Mouse (Mus musculus): Measurements from ENCODE around the gene Azin2. TPM values are rescaled to one million over a fixed set of nuclear protein-coding genes. Genes with fewer than 3 reads are reported as not detected.
A peak's percentile ranks its signal among the peaks of the same experiment; 100 is the strongest.

The Azin2 gene
- 19.4 and 20.3 TPM in 2 replicates for polyA plus RNA-seq (2015; fragmentation: Nextera tagmentation; extraction: Ambion mirVana)

DNA sequence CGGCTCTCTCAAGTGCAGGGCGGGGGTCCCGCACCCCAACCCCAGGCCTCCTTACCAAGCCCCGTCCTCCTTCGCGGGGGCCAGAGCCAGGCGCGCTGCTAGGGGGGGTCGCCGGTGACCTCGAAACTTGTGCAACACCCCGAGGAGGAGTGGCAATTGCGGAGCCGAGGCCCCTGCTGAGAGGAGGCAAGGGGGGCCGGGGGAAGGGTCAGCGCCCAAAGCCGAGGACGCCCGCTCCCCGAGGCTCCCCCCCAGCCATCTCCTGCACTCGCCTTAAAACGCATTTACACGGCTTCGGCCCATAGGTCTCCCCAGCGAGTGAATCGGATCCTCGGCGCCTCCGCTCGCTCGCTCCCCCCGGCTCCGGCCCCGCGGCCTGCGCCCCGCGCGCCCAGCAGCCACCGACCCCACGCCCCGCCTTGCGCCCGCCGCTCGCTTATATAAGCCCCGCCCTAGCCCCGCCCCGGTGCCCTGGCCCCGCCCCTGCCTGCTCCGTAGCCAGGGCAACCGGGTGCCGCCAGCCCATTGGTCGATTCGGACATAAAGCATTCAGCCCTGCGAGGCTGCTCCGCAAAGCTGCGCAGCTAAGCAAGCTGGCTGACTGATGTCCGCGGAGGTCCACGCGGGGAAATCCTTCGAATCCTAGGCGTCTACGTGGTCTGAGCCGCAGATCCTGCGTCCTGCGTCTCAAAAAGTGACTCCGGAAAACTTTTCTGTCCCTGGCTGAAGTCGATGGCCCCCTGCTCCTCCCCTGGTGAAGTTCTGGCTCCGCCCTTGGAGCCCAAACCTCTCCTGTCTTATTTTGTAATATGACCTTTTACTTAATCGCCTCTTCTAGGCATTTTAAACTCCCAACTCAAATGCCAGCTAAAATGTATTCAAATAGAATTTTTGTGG lies at the start of gene Azin2:
Azin2 (minus strand) TSS at position 414 of the 897 bp plus-strand sequence.
- peak within 1 kb of the TSS; percentile 87 for H3K9ac ChIP-seq
- peak within 1 kb of the TSS; percentile 96 for H3K4me2 ChIP-seq
- H3K9me3 ChIP-seq (replicated peaks), result no peaks in the 10 kb centered on the region
- H3K27ac ChIP-seq, result peak within 1 kb of the TSS; percentile 69
- WGBS, result under 1% methylated on average over 58 of the region's 72 CpGs
- H3K4me1 ChIP-seq, result peaks cover 43% of the 10 kb centered on the region
- peaks cover 17% of the 10 kb centered on the region; the same call in 1 of the 2 replicates for H3K27me3 ChIP-seq
- H3K36me3 ChIP-seq, result no peaks in the 10 kb centered on the region
- ATAC-seq (replicated peaks; ENCODE audit: low FRiP score), result peak; percentile 93
- H3K4me3 ChIP-seq (replicated peaks), result peak within 1 kb of the TSS; percentile 82

DNA sequence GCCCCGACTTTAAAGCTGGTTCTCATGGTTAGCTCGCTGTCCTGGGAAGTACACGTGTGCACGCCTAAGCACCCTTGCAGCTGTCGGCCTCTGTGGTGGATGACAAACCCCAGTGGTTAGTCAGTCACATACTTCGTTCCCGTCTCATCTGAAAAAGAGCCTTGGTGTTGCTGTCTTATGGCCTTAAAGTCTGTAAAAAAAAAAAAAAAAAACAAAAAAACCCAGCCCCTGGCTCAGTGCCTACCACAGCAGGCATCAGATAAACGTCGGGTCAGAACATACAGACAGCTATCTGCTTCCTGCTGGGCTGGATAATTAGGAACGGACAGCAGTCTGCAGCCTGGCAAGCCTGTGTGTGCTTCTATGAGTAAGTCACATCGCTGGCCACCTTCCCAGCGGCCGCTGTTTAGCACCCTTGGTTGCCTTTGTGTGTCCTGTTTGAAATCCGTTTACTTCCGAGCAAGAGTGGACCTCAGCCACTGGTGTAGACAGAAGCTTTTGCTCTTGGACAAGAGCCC lies 49.4 kb upstream of the Azin2 start:
- Histone ChIP-seq H3K9ac (no peak overlapping the region), H3K27me3 (no peaks in the 10 kb centered on the region), H3K4me3 (replicated peaks) (no peak overlapping the region), H3K36me3 (peaks cover 44% of the 10 kb centered on the region), H3K4me1 (peaks cover 37% of the 10 kb centered on the region), H3K4me2 (no peak overlapping the region), H3K27ac (0 out of 2 replicates have a peak overlapping the region, but pooled peaks have one; percentile 29), H3K9me3 (replicated peaks) (no peaks in the 10 kb centered on the region)
- WGBS, result 66% methylated on average over 15 of the region's 15 CpGs
- no peak for ATAC-seq (replicated peaks; ENCODE audit: low FRiP score)

DNA sequence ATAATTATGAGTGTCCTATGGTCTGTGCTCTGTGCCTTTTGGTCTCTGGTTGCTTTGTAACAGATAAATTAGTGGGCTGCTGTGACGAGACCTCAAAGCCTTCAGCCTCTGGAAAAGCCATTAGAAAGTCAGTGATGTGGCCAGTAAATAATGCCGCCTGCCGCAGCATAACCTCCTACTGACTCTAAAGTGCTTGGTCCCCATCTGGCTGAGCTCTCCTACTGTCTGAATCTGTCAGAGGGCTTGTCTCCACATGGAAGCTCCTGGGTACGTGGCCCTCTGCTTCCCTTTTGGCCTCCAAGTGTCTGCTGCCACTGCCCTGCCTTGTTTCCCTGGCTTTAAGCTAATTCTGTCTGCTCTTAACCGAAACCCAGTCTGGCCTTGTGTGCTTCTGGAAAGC lies 47.3 kb upstream of the Azin2 start:
- Histone ChIP-seq H3K27me3 (no peaks in the 10 kb centered on the region), H3K9ac (no peak overlapping the region), H3K4me3 (replicated peaks) (no peak overlapping the region), H3K9me3 (replicated peaks) (no peaks in the 10 kb centered on the region), H3K4me1 (peaks cover 28% of the 10 kb centered on the region), H3K4me2 (no peak overlapping the region), H3K36me3 (peaks cover 65% of the 10 kb centered on the region), H3K27ac (peak overlapping the region; percentile 76)
- ATAC-seq (replicated peaks; ENCODE audit: low FRiP score), result peak; percentile 60
- 32% methylated on average over 5 of the region's 5 CpGs for WGBS

DNA sequence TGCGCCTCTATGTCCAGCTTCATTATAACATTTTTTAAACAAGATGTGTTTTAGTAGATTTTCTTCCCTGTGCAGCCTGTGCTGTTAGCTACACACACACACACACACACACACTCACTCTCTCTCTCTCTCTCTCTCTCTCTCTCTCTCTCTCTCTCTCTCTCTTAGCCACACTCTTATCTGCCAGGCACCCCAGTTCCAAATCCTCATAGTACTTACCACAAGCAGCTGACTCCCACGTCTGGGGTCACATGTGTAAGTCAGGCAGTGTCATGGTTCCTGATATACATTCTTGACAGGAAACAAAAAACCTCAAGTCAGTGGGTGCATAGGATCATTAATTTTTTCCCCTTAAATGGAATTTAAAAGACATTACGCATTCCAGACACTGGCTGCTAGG lies 46.4 kb upstream of the Azin2 start:
- Histone ChIP-seq H3K27ac (peak overlapping the region; percentile 76), H3K4me1 (peaks cover 27% of the 10 kb centered on the region), H3K4me2 (no peak overlapping the region), H3K4me3 (replicated peaks) (no peak overlapping the region), H3K9me3 (replicated peaks) (no peaks in the 10 kb centered on the region), H3K36me3 (peaks cover 71% of the 10 kb centered on the region), H3K27me3 (no peaks in the 10 kb centered on the region), H3K9ac (no peak overlapping the region)
- no peak for ATAC-seq (replicated peaks; ENCODE audit: low FRiP score)
- 53% methylated on average over 3 of the region's 3 CpGs for WGBS

DNA sequence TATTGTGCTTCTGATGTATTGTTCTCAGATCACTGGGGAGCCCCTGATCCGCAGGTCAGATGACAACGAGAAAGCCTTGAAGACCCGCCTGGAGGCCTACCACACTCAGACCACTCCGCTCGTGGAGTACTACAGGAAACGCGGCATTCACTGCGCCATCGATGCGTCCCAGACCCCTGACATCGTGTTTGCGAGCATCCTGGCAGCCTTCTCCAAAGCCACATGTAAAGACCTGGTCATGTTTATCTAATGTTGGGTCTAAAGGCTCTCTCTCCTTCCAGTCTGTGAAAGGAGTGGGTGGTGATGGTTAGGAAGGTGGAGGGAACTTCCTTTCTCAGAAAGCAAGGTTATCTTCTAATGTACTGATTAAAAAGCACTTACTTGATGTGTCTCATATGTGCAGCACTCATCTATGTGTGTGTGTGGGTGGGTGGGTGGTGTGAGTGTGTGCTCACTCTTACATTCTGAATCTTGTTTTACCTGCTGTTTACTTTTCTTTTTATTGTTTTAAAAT lies 45.8 kb upstream of the Azin2 start:
- WGBS, result 77% methylated on average over 12 of the region's 12 CpGs
- Histone ChIP-seq H3K4me2 (no peak overlapping the region), H3K36me3 (peaks cover 77% of the 10 kb centered on the region), H3K27me3 (no peaks in the 10 kb centered on the region), H3K9me3 (replicated peaks) (no peaks in the 10 kb centered on the region), H3K9ac (no peak overlapping the region), H3K4me1 (peaks cover 25% of the 10 kb centered on the region), H3K27ac (0 out of 2 replicates have a peak overlapping the region, but pooled peaks have one; percentile 76), H3K4me3 (replicated peaks) (no peak overlapping the region)
- no peak for ATAC-seq (replicated peaks; ENCODE audit: low FRiP score)

DNA sequence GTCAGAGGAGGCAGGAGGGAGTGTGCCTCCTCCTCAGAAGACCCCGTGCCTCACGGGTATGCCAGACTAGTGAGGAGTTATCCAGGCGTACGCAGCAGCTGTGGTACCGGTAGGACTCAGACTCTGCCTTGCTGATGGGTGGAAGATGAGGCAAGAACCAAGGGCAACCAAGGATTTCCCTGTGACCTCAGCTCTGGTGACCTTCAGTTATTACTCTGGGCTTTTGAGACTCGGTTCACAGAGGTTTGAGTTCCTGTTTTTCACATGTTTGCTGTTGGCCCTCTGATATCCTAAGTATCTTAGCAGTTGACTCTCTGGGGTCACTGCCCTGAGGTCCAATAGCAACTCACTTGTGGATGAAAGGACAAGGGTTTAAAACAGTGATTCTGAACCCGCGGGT lies 41.5 kb upstream of the Azin2 start:
- no peak overlapping the region for H3K9ac ChIP-seq
- ATAC-seq (replicated peaks; ENCODE audit: low FRiP score), result no peak
- H3K27ac ChIP-seq, result no peak overlapping the region
- H3K4me2 ChIP-seq, result no peak overlapping the region
- H3K36me3 ChIP-seq, result peaks cover 97% of the 10 kb centered on the region
- H3K4me3 ChIP-seq (replicated peaks), result no peak overlapping the region
- H3K4me1 ChIP-seq, result peaks cover 12% of the 10 kb centered on the region
- H3K27me3 ChIP-seq, result no peaks in the 10 kb centered on the region
- no peaks in the 10 kb centered on the region for H3K9me3 ChIP-seq (replicated peaks)
- WGBS, result 82% methylated on average over 8 of the region's 8 CpGs

DNA sequence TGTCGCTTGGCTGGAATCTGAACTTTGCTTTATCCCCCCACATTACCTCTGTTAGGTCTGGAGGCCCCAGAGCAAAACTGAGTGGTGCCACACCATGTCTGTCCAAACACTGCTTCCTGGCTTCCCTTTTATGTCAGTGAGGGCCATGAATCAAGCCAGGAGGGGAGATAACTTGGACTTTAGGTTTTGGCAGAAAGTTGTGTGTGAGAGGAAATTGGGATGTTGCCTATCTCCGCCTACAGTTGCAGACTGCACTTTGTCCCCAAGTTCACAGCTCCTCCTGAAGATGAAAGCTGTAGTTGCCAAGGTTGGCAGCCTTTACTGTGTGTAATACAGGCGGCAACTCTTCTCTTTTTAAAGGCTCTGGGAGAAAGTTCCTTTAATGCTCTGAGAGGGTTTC lies 38.5 kb upstream of the Azin2 start:
- H3K4me2 ChIP-seq, result no peak overlapping the region
- peaks cover 73% of the 10 kb centered on the region for H3K36me3 ChIP-seq
- H3K27me3 ChIP-seq, result no peaks in the 10 kb centered on the region
- H3K4me1 ChIP-seq, result peaks cover 32% of the 10 kb centered on the region
- no peak overlapping the region for H3K9ac ChIP-seq
- 83% methylated on average over 3 of the region's 3 CpGs for WGBS
- H3K27ac ChIP-seq, result no peak overlapping the region
- no peaks in the 10 kb centered on the region for H3K9me3 ChIP-seq (replicated peaks)
- H3K4me3 ChIP-seq (replicated peaks), result no peak overlapping the region
- ATAC-seq (replicated peaks; ENCODE audit: low FRiP score), result no peak

DNA sequence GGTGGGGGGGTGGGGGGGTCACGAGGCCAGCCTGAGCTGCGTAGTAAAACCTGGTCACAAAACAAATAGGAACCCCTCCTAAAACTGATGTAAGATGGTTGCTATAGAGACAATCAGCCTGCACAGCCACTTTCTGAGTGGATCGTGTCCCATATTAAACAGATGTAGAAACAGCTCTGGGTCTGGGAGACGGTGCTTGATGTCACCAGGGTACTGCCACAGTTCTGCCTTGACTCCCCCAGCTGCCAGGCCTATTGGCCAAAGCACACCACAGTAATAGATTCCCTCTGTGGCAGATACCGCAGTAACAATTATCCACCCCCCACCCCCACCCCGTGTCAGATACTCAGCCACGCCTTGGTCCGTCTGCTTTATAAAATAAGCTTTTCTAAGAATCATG lies 36.2 kb upstream of the Azin2 start:
- Histone ChIP-seq H3K4me2 (no peak overlapping the region), H3K27ac (no peak overlapping the region), H3K4me1 (peaks cover 51% of the 10 kb centered on the region), H3K9ac (no peak overlapping the region), H3K36me3 (peaks cover 53% of the 10 kb centered on the region), H3K4me3 (replicated peaks) (no peak overlapping the region), H3K27me3 (no peaks in the 10 kb centered on the region), H3K9me3 (replicated peaks) (no peaks in the 10 kb centered on the region)
- ATAC-seq (replicated peaks; ENCODE audit: low FRiP score), result no peak
- WGBS, result 71% methylated on average over 8 of the region's 8 CpGs

DNA sequence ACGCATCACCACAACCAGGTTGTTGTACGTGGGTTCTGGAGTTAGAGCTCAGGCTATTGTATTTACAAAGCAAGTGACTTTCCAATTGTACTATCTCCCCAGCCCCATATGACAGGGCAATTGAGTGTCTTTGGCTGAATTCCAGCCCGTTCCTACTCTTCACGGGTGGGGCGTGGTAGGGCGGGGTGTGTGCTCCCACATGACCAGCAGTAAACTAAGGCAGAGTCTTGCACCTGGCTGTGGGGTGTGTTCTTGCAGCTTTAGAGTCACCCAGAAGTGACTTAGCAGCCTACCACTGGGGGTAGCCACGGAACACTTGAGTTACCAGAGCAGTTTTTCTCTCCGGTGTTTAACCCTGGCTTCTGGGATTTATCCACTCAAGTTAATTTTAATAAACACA lies 35.0 kb upstream of the Azin2 start:
- Histone ChIP-seq H3K4me1 (peaks cover 51% of the 10 kb centered on the region), H3K27me3 (no peaks in the 10 kb centered on the region), H3K27ac (peak overlapping the region; percentile 24; the same call in 1 of the 2 replicates), H3K9ac (no peak overlapping the region), H3K36me3 (peaks cover 41% of the 10 kb centered on the region), H3K4me2 (no peak overlapping the region), H3K9me3 (replicated peaks) (no peaks in the 10 kb centered on the region), H3K4me3 (replicated peaks) (no peak overlapping the region)
- ATAC-seq (replicated peaks; ENCODE audit: low FRiP score), result no peak
- 60% methylated on average over 8 of the region's 8 CpGs for WGBS

DNA sequence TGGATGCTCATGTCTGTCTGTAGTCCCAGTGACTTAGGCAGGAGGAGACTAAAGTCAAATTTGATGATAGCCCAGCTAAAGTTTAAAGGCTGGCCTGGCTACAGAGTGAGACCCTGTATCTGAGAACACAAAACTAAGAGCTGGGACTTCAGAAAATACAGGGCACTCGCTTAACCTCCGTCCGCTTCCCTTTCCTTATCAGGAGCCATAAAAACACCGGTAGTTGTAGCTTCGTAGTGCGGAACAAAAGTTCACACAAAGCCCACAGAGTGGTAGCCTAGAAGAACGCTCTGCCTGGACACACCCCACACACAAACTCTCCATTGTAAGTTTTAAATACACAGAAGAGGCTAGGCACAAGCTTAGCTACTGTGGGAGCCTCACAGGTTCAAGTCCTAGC lies 33.0 kb upstream of the Azin2 start:
- WGBS, result 66% methylated on average over 7 of the region's 7 CpGs
- Histone ChIP-seq H3K27me3 (no peaks in the 10 kb centered on the region), H3K36me3 (peaks cover 21% of the 10 kb centered on the region), H3K4me1 (peaks cover 48% of the 10 kb centered on the region), H3K4me3 (replicated peaks) (0 out of 2 replicates have a peak overlapping the region, but pooled peaks have one; percentile 87), H3K9ac (no peak overlapping the region), H3K4me2 (peak overlapping the region; percentile 81), H3K27ac (no peak overlapping the region), H3K9me3 (replicated peaks) (no peaks in the 10 kb centered on the region)
- no peak for ATAC-seq (replicated peaks; ENCODE audit: low FRiP score)

DNA sequence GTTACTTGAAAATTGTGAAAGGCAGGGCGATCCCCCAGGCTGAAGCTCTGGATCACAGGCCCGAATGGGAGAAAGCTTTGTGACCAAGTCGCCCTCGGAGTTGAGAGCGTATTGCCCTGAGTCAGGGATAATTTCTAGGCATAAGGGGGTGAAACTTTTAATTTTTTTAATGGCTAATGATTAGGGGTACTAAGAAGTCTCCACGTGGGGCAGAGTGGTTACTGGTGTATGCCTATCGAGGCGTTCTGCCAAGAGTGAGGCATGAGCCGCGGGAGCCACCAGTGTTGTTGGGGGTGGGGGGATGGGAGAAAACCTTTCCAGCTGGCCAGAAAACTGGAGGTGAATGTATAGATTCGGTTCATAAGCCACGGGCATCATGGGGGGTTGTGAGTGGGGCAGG lies 31.4 kb upstream of the Azin2 start:
- Histone ChIP-seq H3K4me3 (replicated peaks) (peak overlapping the region; percentile 87), H3K27ac (peak overlapping the region; percentile 83), H3K27me3 (no peaks in the 10 kb centered on the region), H3K4me2 (peak overlapping the region; percentile 81), H3K36me3 (peaks cover 5% of the 10 kb centered on the region; the same call in 1 of the 2 replicates), H3K9me3 (replicated peaks) (no peaks in the 10 kb centered on the region), H3K4me1 (peaks cover 43% of the 10 kb centered on the region), H3K9ac (peak overlapping the region; percentile 91)
- WGBS, result 2% methylated on average over 12 of the region's 12 CpGs
- 0 out of 2 replicates have a peak, but pooled peaks have one; percentile 19 for ATAC-seq (replicated peaks; ENCODE audit: low FRiP score)

DNA sequence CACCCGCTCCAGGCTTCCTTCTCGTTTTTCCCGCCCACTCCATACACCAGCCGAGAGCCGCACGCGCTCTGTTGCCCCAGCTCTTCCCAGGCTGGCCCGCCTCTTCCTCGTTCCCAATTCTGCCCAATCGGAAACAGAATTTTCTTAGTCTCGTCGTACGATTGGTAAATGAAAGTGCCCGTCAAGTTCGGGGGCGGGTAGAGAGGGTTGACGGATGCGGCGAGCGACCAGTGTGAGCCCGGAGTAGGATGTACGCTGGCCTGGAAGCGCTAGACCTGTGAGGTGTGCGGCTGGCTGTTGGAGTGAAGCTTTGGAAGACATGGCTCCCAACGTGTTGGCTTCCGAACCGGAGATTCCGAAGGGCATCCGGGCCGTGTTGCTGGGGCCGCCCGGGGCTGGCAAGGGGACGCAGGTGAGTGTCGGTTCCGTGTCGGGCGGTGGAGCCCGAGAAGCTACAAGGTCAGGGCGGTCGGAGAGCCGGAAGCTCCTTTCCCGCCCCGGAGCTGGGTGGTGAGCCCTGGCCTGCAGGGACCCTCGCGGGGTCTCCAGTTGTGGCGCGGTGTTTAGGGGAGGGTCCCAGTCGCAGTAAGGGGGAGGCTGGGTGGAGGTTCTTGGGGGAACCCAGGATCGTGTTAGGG lies 30.9 kb upstream of the Azin2 start:
- Histone ChIP-seq H3K9ac (peak overlapping the region; percentile 91), H3K4me2 (peak overlapping the region; percentile 81), H3K9me3 (replicated peaks) (no peaks in the 10 kb centered on the region), H3K36me3 (0 out of 2 replicates have a peak, but pooled peaks cover 5% of the 10 kb centered on the region), H3K27me3 (no peaks in the 10 kb centered on the region), H3K27ac (peak overlapping the region; percentile 83), H3K4me1 (peaks cover 38% of the 10 kb centered on the region), H3K4me3 (replicated peaks) (peak overlapping the region; percentile 87)
- peak; percentile 99 for ATAC-seq (replicated peaks; ENCODE audit: low FRiP score)
- under 1% methylated on average over 49 of the region's 49 CpGs for WGBS
